Comparison of ENCODE assay signal across 46 mouse cellular contexts in genomic region chr7:141304537-141304936, GRCm38 (mm10). TPM values are rescaled to one million over a fixed set of nuclear protein-coding genes. Genes with fewer than 3 reads are reported as not detected.
"Had no signal": no experiment of that assay in that cellular context is flagged by ENCODE, and none has a peak within 500 bp of the region (broad histone marks: within the 10 kb centered on the region; RNA-seq: fewer than 3 reads in every experiment).

No protein-coding gene starts in this region.

- DNase-seq: heart, adult 2 months; heart, postnatal 10 days; heart, postnatal 14 days; heart, postnatal 36 days; heart, postnatal 4 days; kidney, adult 11 months; kidney, adult 18-20 months; kidney, adult 2 months; kidney, adult 8-10 months; kidney, adult 9 months; kidney, postnatal 10 days; kidney, postnatal 14 days; kidney, postnatal 25 days; kidney, postnatal 36 days; kidney, postnatal 4 days; layer of hippocampus, adult 9-11 months had no signal

- H3K27ac ChIP-seq: heart, adult 2 months; heart, embryonic 10.5 days; heart, embryonic 13.5 days; heart, embryonic 15.5 days; hindbrain, embryonic 10.5 days; hindbrain, embryonic 12.5 days; hindbrain, embryonic 13.5 days; hindbrain, embryonic 14.5 days; hindbrain, embryonic 15.5 days; hindbrain, postnatal 0 days; intestine, embryonic 15.5 days; kidney, embryonic 15.5 days; kidney, postnatal 0 days; layer of hippocampus, adult 2 months had no signal

- ATAC-seq: hindbrain, embryonic 16.5 days; hindbrain, postnatal 0 days; inflammation-experienced regulatory T-cells, adult 6 months; intestine, embryonic 15.5 days; intestine, embryonic 16.5 days; intestine, postnatal 0 days had no signal

- H3K4me3 ChIP-seq: heart, adult 2 months; heart, embryonic 10.5 days; heart, embryonic 12.5 days; heart, embryonic 13.5 days; heart, embryonic 15.5 days; hindbrain, embryonic 10.5 days; hindbrain, embryonic 12.5 days; hindbrain, embryonic 13.5 days; hindbrain, embryonic 15.5 days; intestine, embryonic 15.5 days; kidney, embryonic 15.5 days; layer of hippocampus, adult 2 months had no signal

- H3K9ac ChIP-seq: heart, embryonic 12.5 days; heart, embryonic 13.5 days; heart, embryonic 15.5 days; hindbrain, embryonic 12.5 days; hindbrain, embryonic 13.5 days; hindbrain, embryonic 14.5 days; hindbrain, embryonic 15.5 days; intestine, embryonic 15.5 days; kidney, embryonic 15.5 days had no signal

- H3K27me3 ChIP-seq: heart, embryonic 12.5 days; heart, embryonic 13.5 days; heart, embryonic 15.5 days; hindbrain, embryonic 12.5 days; hindbrain, embryonic 13.5 days; hindbrain, embryonic 15.5 days; intestine, embryonic 15.5 days; kidney, embryonic 15.5 days had no signal

- H3K4me1 ChIP-seq: heart, embryonic 10.5 days; heart, embryonic 12.5 days; heart, embryonic 15.5 days; hindbrain, embryonic 10.5 days; hindbrain, embryonic 12.5 days; hindbrain, embryonic 13.5 days; hindbrain, embryonic 15.5 days; intestine, embryonic 15.5 days; kidney, embryonic 15.5 days had no signal

- H3K9me3 ChIP-seq: heart, embryonic 10.5 days; heart, embryonic 12.5 days; heart, embryonic 13.5 days; heart, embryonic 15.5 days; hindbrain, embryonic 10.5 days; hindbrain, embryonic 12.5 days; hindbrain, embryonic 13.5 days; hindbrain, embryonic 15.5 days; intestine, embryonic 15.5 days; kidney, embryonic 15.5 days had no signal

- H3K4me2 ChIP-seq: heart, embryonic 11.5 days; heart, embryonic 12.5 days; heart, embryonic 13.5 days; heart, embryonic 15.5 days; hindbrain, embryonic 12.5 days; hindbrain, embryonic 13.5 days; hindbrain, embryonic 14.5 days; hindbrain, embryonic 15.5 days; intestine, embryonic 15.5 days; kidney, embryonic 15.5 days had no signal

RNA-seq across cellular contexts. Expression of gene Drd4, which starts 12.7 kb away (rescaled TPM):
- total RNA-seq: heart, adult 2 months; heart, adult 8-10 months; heart, postnatal 10 days; heart, postnatal 14 days; heart, postnatal 25 days; heart, postnatal 36 days; heart, postnatal 4 days; hematopoietic stem cell, adult 5-6 weeks; layer of hippocampus, adult 18-20 months had no signal
- polyA plus RNA-seq: heart, embryonic 13.5 days; heart, embryonic 14.5 days; inflammation-experienced regulatory T-cells, adult 6 months had no signal

RNA-seq across cellular contexts. Expression of gene Sct, which starts 25.6 kb away (rescaled TPM):
- total RNA-seq: heart, adult 2 months; heart, adult 8-10 months; heart, postnatal 14 days; heart, postnatal 25 days; heart, postnatal 36 days; heart, postnatal 4 days; hematopoietic stem cell, adult 5-6 weeks; layer of hippocampus, adult 18-20 months; layer of hippocampus, adult 2 months; layer of hippocampus, adult 8-10 months; layer of hippocampus, postnatal 14 days; layer of hippocampus, postnatal 25 days had no signal
- polyA plus RNA-seq: heart, adult 2 months; inflammation-experienced regulatory T-cells, adult 6 months had no signal

RNA-seq across cellular contexts. Expression of gene Cdhr5, which starts 28.0 kb away (rescaled TPM):
- total RNA-seq: heart, adult 2 months; heart, adult 8-10 months; heart, postnatal 10 days; heart, postnatal 14 days; heart, postnatal 25 days; heart, postnatal 36 days; heart, postnatal 4 days; hematopoietic stem cell, adult 5-6 weeks; hindbrain, postnatal 0 days; layer of hippocampus, adult 18-20 months; layer of hippocampus, adult 2 months; layer of hippocampus, adult 8-10 months; layer of hippocampus, postnatal 10 days; layer of hippocampus, postnatal 14 days; layer of hippocampus, postnatal 25 days had no signal
- polyA plus RNA-seq: heart, adult 2 months; heart, embryonic 10.5 days; heart, embryonic 11.5 days; heart, embryonic 12.5 days; heart, embryonic 13.5 days; heart, embryonic 14.5 days; heart, postnatal 0 days; hindbrain, embryonic 10.5 days; hindbrain, embryonic 11.5 days; hindbrain, embryonic 12.5 days; hindbrain, embryonic 13.5 days; hindbrain, embryonic 14.5 days; hindbrain, embryonic 15.5 days; hindbrain, embryonic 16.5 days; inflammation-experienced regulatory T-cells, adult 6 months had no signal
